Mouse (Mus musculus) thymus, postnatal 4 days (tissue): ENCODE measurements around the gene Usp17lc.
"Not testable (repeated sequence)": the region's sequence is repeated elsewhere in the genome, so short reads cannot be mapped to it uniquely, and the experiment has no call there.

ENCODE experiments used
- DNase-seq: peaks from one replicate; pipeline ENCODE4 v3.0.0; 2021

Gene Usp17lc

DNA sequence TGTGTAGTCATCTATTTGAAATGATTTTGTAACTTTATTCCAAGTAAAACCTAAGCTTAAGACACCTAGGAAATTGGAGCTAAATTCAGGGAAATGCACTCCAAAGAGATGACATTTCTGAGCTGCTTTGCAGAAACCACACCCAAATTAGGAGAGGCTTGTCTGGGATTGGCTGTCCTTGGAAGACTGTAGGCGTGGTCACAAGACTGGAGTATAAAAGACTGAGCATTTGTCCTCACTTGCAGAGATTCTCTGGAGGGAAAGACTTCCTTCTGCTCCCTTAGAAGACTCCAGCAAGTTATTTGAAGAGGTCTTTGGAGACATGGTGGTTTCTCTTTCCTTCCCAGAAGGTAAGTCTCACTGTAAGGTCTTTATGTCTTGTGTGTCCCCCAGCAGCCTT lies at the start of gene Usp17lc:
Gene Usp17lc, plus strand, starts transcription at position 301 of the 400 bp plus-strand sequence.
- DNase-seq, result not testable (repeated sequence)

DNA sequence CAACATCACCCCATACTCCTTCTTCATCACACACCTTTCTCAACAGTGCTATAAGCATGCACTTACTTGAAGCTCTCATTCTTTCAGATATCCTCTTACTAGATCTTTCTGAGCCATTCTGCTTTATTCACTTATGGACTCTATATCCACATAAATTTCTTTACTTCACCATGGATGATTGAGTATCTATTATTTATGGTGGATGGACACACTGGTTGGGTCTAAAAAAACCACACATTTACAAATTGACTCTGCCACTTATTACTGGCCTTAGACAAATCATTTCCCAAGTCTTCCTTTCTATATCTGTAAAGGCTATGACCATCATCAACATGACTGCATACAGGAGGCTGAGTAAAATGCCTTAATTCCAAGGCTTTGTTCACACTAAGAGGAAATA lies 28.8 kb upstream of the Usp17lc start, which contains the start of gene Olfr603:
Gene Olfr603, minus strand, starts transcription at position 101 of the 400 bp plus-strand sequence.
- DNase-seq, result no peak

GRCm38 (mm10) chr7:103397758-103398157 lies 17.1 kb upstream of the Usp17lc start:
- DNase-seq, result no peak

- no peak for DNase-seq
Observed at GRCm38 (mm10) chr7:103398981-103399380, 15.9 kb upstream of the Usp17lc start.

DNA sequence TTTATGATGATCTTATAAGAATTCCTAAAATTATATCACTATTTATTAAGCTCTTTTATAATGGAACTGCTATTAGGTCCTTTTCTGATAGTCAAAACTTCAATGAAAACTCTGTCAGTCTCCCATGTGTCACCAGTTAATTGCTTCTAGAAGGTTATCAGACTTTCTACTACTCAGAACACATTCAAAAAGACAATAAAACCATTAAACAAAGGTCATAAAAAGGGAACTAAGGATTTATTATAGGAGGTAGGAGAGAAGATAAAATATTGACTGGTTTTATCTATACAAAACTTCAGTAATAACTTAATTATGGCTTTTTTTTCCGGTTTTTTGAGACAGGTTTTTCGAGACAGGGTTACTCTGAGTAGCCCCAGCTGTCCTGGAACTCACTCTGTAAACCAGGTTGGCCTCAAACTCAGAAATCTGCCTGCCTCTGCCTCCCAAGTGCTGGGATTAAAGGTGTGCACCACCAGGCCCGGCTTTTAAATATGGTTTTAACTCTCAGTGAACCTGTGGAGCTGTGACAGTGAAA lies 8.3 kb upstream of the Usp17lc start:
- not testable (repeated sequence) for DNase-seq

DNA sequence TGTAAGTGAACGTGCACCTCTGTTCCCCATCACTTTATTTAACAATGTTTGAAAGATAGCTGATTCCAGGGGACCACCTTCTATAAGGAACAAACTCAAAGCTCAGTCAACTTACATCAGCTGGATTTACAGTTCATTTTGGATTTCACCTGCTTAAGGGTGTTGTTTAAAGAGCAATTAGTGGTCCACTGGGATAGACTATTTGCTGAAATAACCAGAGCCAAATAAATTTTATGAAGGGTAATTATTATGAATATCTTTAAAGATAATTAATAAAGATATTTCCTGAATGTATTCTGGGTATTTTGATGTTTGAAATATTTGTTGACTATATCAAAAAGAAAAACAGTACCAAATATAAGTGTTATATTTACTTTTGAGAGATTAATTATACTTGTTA lies 30.5 kb downstream of the Usp17lc start, which contains the start of gene Olfr605:
Gene Olfr605, minus strand, starts transcription at position 101 of the 400 bp plus-strand sequence.
- no peak for DNase-seq

DNA sequence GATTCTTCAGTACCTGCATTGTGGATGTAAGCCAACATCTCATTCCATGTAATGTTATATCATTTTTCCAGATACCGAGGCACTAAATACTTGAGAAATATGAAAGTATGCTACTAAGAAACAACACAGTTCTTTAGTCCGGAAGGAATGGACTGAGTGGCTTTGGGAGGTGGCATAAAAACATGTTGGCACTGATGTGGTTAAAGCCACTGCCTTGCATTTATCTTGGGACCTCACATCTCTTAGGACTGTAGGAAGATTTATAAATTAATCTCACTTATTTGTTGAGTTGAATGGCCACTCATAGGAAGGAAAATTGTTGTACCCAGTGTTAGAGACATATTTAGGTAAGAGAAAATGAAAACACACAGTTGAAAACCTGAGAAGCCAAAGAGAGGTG lies 33.9 kb downstream of the Usp17lc start, which contains the start of gene Olfr606:
Gene Olfr606, plus strand, starts transcription at position 301 of the 400 bp plus-strand sequence.
- DNase-seq, result no peak

GRCm38 (mm10) chr7:103460590-103460989 lies 45.7 kb downstream of the Usp17lc start:
- DNase-seq, result no peak
